Mouse (Mus musculus) embryonic fibroblast, embryonic 13.5 days (primary cell): ENCODE data around the gene Ugt1a5.

Experiments used
- CTCF ChIP-seq: IDR thresholded peaks from 2 replicates; pipeline ENCODE4 v1.5.1; 2011; ENCODE audit warnings: mild to moderate bottlenecking, control low read depth, low read length, moderate library complexity, borderline replicate concordance; ENCODE audit not compliant: insufficient read depth
- POLR2A ChIP-seq: IDR thresholded peaks from 2 replicates; pipeline ENCODE4 v1.6.1; 2011; ENCODE audit warnings: low read depth, mild to moderate bottlenecking, control low read depth, low read length, moderate library complexity

GRCm38 (mm10) chr1:88228121-88228520 lies 62.3 kb downstream of the Ugt1a5 start:
- no peak for TF ChIP-seq CTCF
- no peak for TF ChIP-seq POLR2A
